33 mouse cellular contexts compared by ENCODE assay signal in the genomic region with DNA sequence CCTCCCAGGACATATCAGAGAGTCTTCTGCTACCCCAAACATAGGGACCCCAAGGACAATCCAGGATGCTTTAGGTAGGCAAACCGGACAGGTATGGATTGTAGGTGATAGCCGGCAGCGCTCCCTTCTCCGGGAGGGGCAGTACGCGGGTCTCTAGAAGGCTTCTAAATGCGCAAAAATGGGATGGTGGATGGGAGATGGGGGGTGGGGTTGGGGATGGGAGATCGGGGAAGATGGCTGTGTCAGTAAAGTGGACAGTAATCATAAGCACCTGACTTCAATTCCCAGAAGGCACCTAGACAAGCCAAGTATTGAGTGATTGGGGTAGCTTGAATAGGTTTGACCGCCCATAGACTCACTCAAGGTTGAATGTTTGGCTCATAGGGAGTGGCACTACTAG. TPM values are rescaled to one million over a fixed set of nuclear protein-coding genes. Genes with fewer than 3 reads are reported as not detected.
A peak's percentile ranks its signal among the peaks of the same experiment; 100 is the strongest.
DNase-seq lines count a peak whose midpoint lies in the region; ATAC-seq and TF ChIP-seq lines count a peak whose summit lies in the region.
"Had no signal": no experiment of that assay in that cellular context is flagged by ENCODE, and none has a peak within 500 bp of the region (broad histone marks: within the 10 kb centered on the region; RNA-seq: fewer than 3 reads in every experiment).

No protein-coding gene starts in this region.

- no peaks in the 10 kb centered on the region for H3K27me3 ChIP-seq in intestine, embryonic 14.5 days (replicated peaks; ENCODE audit: control insufficient read depth, insufficient read depth, low read length)
- no peaks in the 10 kb centered on the region for H3K27me3 ChIP-seq in intestine, embryonic 16.5 days (replicated peaks; ENCODE audit: control insufficient read depth, insufficient read depth, low read length)
- H3K27me3 ChIP-seq in stomach, postnatal 0 days (ENCODE audit: control insufficient read depth, insufficient read depth, low read length), result no peaks in the 10 kb centered on the region
- H3K27me3 ChIP-seq: embryonic facial prominence, embryonic 13.5 days; forebrain, embryonic 12.5 days; forebrain, embryonic 15.5 days; heart, embryonic 12.5 days; heart, embryonic 15.5 days had no signal

- H3K27ac ChIP-seq in intestine, embryonic 14.5 days (ENCODE audit: low read depth), result no peak overlapping the region
- no peak overlapping the region for H3K27ac ChIP-seq in intestine, embryonic 16.5 days (ENCODE audit: low read length)
- H3K27ac ChIP-seq in stomach, postnatal 0 days (replicated peaks), result no peak overlapping the region
- H3K27ac ChIP-seq: embryonic facial prominence, embryonic 10.5 days; embryonic facial prominence, embryonic 13.5 days; forebrain, embryonic 12.5 days; forebrain, embryonic 15.5 days; heart, embryonic 15.5 days; hindbrain, embryonic 14.5 days; hindbrain, postnatal 0 days had no signal

- no peaks in the 10 kb centered on the region for H3K9me3 ChIP-seq in intestine, embryonic 14.5 days (ENCODE audit: control insufficient read depth, low read length)
- no peaks in the 10 kb centered on the region for H3K9me3 ChIP-seq in intestine, embryonic 16.5 days (ENCODE audit: control insufficient read depth, low read length)
- no peaks in the 10 kb centered on the region for H3K9me3 ChIP-seq in stomach, postnatal 0 days (ENCODE audit: control insufficient read depth, low read length)
- H3K9me3 ChIP-seq: embryonic facial prominence, embryonic 10.5 days; embryonic facial prominence, embryonic 13.5 days; forebrain, embryonic 15.5 days; heart, embryonic 12.5 days; heart, embryonic 15.5 days had no signal

- H3K4me2 ChIP-seq in intestine, embryonic 14.5 days (ENCODE audit: low read length), result no peak overlapping the region
- no peak overlapping the region for H3K4me2 ChIP-seq in intestine, embryonic 16.5 days (ENCODE audit: low read depth, low read length)
- H3K4me2 ChIP-seq in stomach, postnatal 0 days (replicated peaks; ENCODE audit: low read depth), result no peak overlapping the region
- H3K4me2 ChIP-seq: embryonic facial prominence, embryonic 13.5 days; forebrain, embryonic 12.5 days; forebrain, embryonic 15.5 days; heart, embryonic 12.5 days; heart, embryonic 15.5 days; hindbrain, embryonic 14.5 days had no signal

- ATAC-seq in intestine, embryonic 14.5 days (replicated peaks; ENCODE audit: low FRiP score, low TSS enrichment, low read depth), result no peak
- ATAC-seq in intestine, embryonic 16.5 days, result no peak
- ATAC-seq in stomach, postnatal 0 days (ENCODE audit: low FRiP score, low TSS enrichment), result no peak
- ATAC-seq: CD4-positive, CD25-positive, alpha-beta regulatory T cell, adult 4 months; forebrain, embryonic 15.5 days; hindbrain, postnatal 0 days had no signal

- DNase-seq in intestine, embryonic 14.5 days (ENCODE audit: low spot score), result peak; percentile 23
- peak; percentile 22 for DNase-seq in testis, postnatal 10 days (ENCODE audit: low spot score)
- DNase-seq in testis, postnatal 14 days (ENCODE audit: low spot score), result no peak
- peak; percentile 9 for DNase-seq in stomach, postnatal 0 days (ENCODE audit: low spot score)
- DNase-seq in left cerebral cortex, postnatal 14 days (ENCODE audit: low spot score in 2 of 2), result no peak
- DNase-seq: adrenal gland, adult 2 months; adrenal gland, postnatal 14 days; cerebellum, adult 11 months; cerebellum, adult 2 months; cerebellum, adult 9-11 months; cerebellum, postnatal 25 days; embryo, embryonic 11 days; gastrocnemius, postnatal 25 days; heart, postnatal 14 days had no signal

- no peaks in the 10 kb centered on the region for H3K36me3 ChIP-seq in intestine, embryonic 14.5 days (ENCODE audit: control insufficient read depth, insufficient read depth, low read length)
- H3K36me3 ChIP-seq in intestine, embryonic 16.5 days (ENCODE audit: control insufficient read depth, insufficient read depth, low read length), result no peaks in the 10 kb centered on the region
- no peaks in the 10 kb centered on the region for H3K36me3 ChIP-seq in stomach, postnatal 0 days (ENCODE audit: control insufficient read depth, insufficient read depth, low read length)
- H3K36me3 ChIP-seq: embryonic facial prominence, embryonic 10.5 days; embryonic facial prominence, embryonic 13.5 days; forebrain, embryonic 12.5 days; forebrain, embryonic 15.5 days; heart, embryonic 12.5 days; heart, embryonic 15.5 days had no signal

- no peak overlapping the region for H3K4me3 ChIP-seq in intestine, embryonic 14.5 days (ENCODE audit: low read depth, low read length)
- no peak overlapping the region for H3K4me3 ChIP-seq in intestine, embryonic 16.5 days (ENCODE audit: low read length)
- H3K4me3 ChIP-seq in stomach, postnatal 0 days (ENCODE audit: low read depth, low read length), result no peak overlapping the region
- H3K4me3 ChIP-seq: embryonic facial prominence, embryonic 10.5 days; embryonic facial prominence, embryonic 13.5 days; erythroblast, embryonic 14.5 days; forebrain, embryonic 12.5 days; forebrain, embryonic 15.5 days; heart, embryonic 12.5 days; heart, embryonic 15.5 days had no signal

- H3K9ac ChIP-seq in intestine, embryonic 14.5 days (ENCODE audit: low read length), result no peak overlapping the region
- no peak overlapping the region for H3K9ac ChIP-seq in intestine, embryonic 16.5 days (ENCODE audit: low read depth, low read length)
- no peak overlapping the region for H3K9ac ChIP-seq in stomach, postnatal 0 days (ENCODE audit: low read length)
- H3K9ac ChIP-seq: embryonic facial prominence, embryonic 13.5 days; forebrain, embryonic 12.5 days; forebrain, embryonic 15.5 days; heart, embryonic 12.5 days; heart, embryonic 15.5 days; hindbrain, embryonic 14.5 days had no signal

- intact Hi-C loops in left cerebral cortex, postnatal 14 days (cut with DNase I), result no loop called here

- WGBS in intestine, embryonic 14.5 days, result 96% methylated on average over 9 of the region's 9 CpGs
- WGBS in intestine, embryonic 16.5 days, result 95% methylated on average over 9 of the region's 9 CpGs
- 97% methylated on average over 9 of the region's 9 CpGs for WGBS in stomach, postnatal 0 days

- H3K4me1 ChIP-seq in intestine, embryonic 14.5 days (replicated peaks; ENCODE audit: control insufficient read depth, insufficient read depth, low read length), result no peaks in the 10 kb centered on the region
- H3K4me1 ChIP-seq in intestine, embryonic 16.5 days (ENCODE audit: control insufficient read depth, insufficient read depth, low read length), result no peaks in the 10 kb centered on the region
- H3K4me1 ChIP-seq in stomach, postnatal 0 days (replicated peaks; ENCODE audit: control insufficient read depth, insufficient read depth), result no peaks in the 10 kb centered on the region
- H3K4me1 ChIP-seq: embryonic facial prominence, embryonic 13.5 days; forebrain, embryonic 12.5 days; forebrain, embryonic 15.5 days; heart, embryonic 12.5 days; heart, embryonic 15.5 days had no signal

- TF ChIP-seq EP300 in stomach, postnatal 0 days (optimal IDR thresholded peaks at IDR 0.05), result no peak

- no peak for TF ChIP-seq CTCF in stomach, postnatal 0 days (IDR thresholded peaks at IDR 0.05; ENCODE audit: low read depth)

RNA-seq across cellular contexts. Expression of a gene that starts 59.1 kb away (rescaled TPM):
- not detected in 2 replicates for polyA plus RNA-seq in intestine, embryonic 14.5 days (2014; fragmentation: Nextera tagmentation; extraction: Ambion mirVana)
- not detected in 2 replicates for polyA plus RNA-seq in intestine, embryonic 16.5 days (2015; fragmentation: Nextera tagmentation; extraction: Ambion mirVana)
- polyA plus RNA-seq in stomach, postnatal 0 days (2015; fragmentation: Nextera tagmentation; extraction: Ambion mirVana), result not detected in 2 replicates
- not detected for total RNA-seq in left cerebral cortex, postnatal 14 days (2021)
- total RNA-seq: adrenal gland, adult 2 months; adrenal gland, postnatal 14 days; adrenal gland, postnatal 4 days; common myeloid progenitor, adult 5-6 weeks; gastrocnemius, adult 8-10 months; gastrocnemius, postnatal 25 days; heart, adult 8-10 months; heart, postnatal 14 days; heart, postnatal 4 days; hindbrain, postnatal 0 days; MEL had no signal
- polyA plus RNA-seq: adrenal gland, adult 2 months; C2C12; CD4-positive, CD25-positive, alpha-beta regulatory T cell, adult 4 months; cerebellum, adult 2 months; embryonic facial prominence, embryonic 10.5 days; embryonic facial prominence, embryonic 13.5 days; erythroblast, embryonic 14.5 days; forebrain, embryonic 12.5 days; forebrain, embryonic 15.5 days; heart, embryonic 12.5 days; heart, embryonic 15.5 days; hindbrain, embryonic 11.5 days; hindbrain, embryonic 14.5 days; hindbrain, postnatal 0 days had no signal

Comparison
In these comparisons a context has a peak if more than half of its experiments do, and no peak if none do; other contexts are left out.
1. DNase-seq: peak in intestine, embryonic 14.5 days (single experiment), testis, postnatal 10 days (single experiment) and stomach, postnatal 0 days (single experiment); none in testis, postnatal 14 days (single experiment) and left cerebral cortex, postnatal 14 days (0 of 2).